Mouse (Mus musculus) gastrocnemius, adult 18-20 months (tissue): ENCODE measurements around the gene Mvb12b. TPM values are rescaled to one million over a fixed set of nuclear protein-coding genes. Genes with fewer than 3 reads are reported as not detected.

Experiments used
- DNase-seq: peaks from one replicate; pipeline ENCODE4 v3.0.0; 2021; ENCODE audit warnings: low spot score
- total RNA-seq, 2 experiments: library from RNA; stranded (reverse); gene quantifications; 2 replicates each; pipeline ENCODE4 v1.2.3; 2021

Gene Mvb12b
- total RNA-seq, 2 experiments from 2014 or later: 27.5 to 27.9 TPM

DNA sequence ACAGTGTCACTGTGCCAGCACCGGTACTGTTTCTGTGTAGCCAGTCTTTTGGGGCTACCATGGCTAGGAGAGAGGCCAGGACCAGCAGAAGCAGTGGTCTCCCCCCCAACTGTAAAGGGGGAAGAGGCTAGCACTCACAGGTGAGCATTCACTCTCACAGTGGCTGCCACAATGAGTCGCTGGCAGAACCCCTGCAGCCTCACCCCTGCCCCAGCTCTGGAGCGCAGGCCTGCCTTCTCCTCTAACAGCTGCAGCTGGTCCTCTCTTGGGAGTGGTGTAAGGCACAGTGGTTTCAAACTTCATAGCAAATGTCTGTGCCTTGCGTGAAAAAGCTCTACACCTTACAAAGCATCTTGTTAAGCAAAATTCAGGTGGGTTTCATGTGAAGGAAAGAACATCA, 70.7 kb downstream of the Mvb12b start:
- no peak for DNase-seq

DNA sequence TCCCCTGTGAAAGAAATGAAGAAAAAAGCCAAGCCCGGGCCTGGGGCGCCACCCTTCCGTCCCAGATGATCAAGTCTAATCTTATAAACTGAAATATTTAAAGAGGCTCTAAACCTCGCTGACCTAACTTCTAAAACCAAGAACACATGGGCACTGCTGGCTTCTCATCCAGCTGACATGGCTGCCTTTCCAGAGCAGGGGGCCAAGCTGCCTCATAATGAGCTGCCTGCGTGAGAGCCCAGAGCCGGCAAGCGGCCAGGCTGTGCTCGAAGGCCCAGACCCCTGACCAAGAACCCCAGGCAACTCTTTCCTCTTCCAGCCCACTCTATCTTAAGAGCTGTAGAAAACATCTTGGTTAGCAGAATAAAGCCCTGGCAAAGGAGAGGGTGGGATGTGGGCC, 73.2 kb downstream of the Mvb12b start:
- no peak for DNase-seq

DNA sequence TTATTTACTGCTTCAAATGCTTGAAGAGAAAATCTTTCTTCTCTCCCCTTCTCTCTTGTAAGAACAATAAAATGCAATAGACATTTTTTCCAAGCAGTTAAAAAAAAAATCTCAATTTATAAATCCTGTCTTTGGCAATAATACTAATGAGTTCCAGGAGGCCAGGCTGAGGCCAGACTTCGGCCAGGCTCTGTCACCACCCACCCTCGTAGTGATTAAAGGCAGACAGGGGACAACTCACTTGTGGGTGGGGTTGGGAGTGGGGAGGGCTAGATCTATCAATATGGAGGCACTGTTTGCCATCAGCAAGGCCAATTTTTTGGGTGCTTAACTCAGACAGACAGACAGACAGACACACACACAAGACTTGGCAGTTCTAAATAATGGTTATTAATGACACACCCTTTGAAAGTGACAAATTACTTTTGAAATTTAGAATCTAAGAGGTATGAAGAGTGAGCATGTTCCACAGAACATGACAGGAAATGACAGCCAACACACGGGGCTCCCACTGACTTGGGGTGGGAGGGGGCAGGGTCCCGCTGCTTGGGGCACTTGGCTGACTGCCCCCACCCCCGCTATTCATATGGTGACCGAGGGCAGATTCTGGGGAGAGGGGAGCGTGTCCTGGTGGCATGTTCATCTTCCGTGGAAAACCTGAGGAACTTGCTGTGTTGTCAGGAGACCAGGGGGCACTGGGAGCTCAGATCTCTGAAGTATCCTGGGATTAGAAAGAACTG, 74.1 kb downstream of the Mvb12b start:
- DNase-seq: no peak

DNA sequence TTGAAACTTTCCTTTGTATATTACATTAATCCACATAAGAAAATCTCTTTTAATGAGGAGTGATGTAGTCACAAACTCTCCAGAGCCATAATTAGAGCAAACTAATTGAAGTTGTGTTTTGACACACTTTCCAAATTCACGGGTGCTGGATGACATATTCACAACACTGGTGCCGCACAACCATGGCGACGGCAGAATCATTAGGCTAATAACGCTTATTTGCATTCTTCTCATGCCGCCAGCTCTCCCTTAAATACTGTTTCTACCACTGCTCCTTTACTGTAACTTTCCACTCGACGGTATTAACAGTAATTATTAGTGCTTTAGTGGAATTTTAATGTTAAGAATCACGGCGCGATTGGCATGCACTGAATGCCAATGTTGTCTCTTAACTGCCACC, 74.8 kb downstream of the Mvb12b start:
- DNase-seq: no peak

DNA sequence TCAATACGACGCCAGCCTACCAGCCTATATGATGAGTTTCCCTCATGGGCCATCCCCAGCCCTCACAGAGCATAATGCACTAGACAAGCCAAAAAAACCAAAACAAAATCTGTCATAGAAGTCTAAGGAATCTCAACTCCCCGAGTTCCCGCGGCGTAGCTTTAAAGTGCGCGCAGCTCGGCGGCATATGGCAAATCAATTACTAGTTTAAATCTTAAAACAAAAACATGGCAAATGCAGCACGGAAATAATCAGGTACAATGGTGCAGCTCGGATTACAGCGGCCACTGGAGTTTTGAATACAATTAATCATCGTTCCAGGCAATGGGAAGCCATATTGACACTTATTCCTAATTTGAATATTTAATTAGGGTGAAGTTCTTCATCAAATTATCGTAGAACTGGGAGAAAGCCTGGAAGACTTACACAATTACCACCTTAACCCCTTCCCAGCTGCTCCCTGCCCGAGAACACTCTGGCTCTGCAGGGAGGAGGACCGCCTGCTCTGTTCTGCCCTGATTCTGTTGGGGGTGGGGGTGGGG, 76.3 kb downstream of the Mvb12b start:
- DNase-seq: no peak

DNA sequence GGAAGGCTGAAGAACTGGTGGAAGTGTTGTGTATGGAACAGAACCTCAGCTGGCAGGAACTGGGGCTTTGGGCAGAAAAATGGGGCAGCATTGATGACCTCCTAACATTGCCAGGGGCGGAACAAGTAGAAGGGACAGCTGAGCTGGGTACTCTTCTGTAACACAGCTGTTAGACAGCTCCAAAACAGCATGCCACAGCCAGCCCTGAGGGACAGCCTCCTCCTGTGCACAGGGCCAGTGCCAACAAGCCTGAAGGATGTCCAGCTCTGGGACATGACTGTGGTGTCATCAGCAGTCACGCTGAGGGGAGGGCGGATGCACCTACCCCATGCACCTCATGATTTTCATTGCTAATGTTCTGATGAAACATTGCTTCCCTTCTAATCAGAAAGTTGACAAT, 78.7 kb downstream of the Mvb12b start:
- DNase-seq: peak; percentile 57

DNA sequence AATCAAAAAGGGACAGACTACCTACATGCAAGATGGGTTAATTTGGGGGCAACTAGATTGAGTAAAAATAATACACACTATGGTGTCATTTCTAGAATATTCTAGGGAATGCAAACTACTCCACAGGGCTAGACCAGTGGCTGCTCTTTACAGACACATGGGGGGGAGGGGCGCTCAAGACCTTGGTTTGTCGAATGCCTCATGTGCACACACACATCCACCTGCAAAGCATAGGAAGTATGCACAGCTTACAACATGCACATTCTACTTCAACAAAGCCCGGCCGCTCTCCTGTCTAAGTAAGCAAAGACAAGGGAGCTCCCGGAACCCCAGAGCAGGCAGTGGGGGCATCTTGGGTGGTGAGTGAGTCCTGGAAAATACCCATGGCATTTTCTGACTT, 79.7 kb downstream of the Mvb12b start:
- no peak for DNase-seq

DNA sequence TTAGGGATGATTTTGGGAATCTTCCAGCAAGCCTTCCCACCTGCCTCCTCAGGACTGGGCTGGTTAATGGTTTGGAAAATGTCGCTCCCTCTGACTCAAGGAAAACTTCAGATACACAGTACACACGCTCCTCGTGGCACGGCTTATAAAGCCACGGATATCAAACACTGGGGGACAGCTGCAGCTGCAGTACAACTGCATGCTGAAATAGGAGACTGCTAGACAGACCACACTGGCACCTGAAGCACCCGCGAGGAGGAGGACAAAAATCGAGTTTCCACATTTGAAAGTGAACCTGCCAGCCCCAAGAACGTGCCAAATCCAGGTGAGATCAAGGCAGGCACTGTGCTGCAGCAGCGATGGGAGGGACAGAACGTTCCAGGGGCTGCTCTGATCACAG, 82.1 kb downstream of the Mvb12b start:
- DNase-seq: no peak

DNA sequence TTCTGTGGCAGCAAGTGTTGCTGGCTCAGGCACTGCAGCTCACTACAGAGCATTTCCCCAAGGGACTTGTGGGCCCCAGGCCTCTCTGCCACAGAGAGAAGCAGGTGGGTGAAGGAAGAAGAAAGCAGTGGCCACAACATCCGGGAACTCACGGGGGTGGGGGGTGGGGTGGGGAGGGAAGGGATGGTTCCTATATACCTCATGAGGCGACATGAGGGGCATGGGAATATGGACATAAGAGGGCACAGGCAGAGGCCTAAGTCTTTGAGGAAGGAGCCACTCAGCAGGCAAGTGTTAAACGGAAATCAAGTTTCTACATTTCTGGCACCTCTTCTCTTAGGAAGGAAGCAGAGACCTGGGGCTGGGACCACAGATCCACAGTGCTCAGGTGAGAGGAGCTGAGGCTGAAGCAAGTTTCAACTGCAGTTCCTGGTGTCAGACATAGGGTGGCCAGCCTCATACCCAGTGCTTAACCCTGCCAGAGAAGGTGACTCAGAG, 84.0 kb downstream of the Mvb12b start:
- no peak for DNase-seq

DNA sequence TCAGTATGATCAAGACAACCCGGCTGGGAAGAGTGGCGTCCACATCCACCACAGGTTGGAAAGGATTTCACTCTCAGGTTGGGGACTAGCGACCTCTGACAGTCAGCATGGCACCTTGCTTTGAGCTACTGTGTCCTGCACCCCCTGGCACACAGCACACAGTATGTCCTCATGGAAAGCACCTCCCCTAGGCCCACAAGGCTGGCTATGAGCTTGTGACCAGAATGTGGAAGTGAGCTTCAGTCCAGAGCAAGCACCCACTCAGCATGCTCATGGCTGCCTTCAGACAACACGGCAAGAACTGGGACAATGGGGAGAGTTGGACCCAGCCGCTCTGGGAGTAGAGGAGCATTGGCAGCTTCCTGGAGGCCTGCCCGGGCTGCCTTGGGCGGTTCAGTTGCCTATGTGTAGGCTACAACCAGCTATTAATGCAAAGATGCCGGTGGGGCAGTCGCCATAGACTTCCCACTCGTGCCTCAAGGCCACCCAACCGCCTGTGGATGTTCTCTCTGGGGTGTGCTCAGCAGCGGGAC, 84.6 kb downstream of the Mvb12b start:
- DNase-seq: no peak

DNA sequence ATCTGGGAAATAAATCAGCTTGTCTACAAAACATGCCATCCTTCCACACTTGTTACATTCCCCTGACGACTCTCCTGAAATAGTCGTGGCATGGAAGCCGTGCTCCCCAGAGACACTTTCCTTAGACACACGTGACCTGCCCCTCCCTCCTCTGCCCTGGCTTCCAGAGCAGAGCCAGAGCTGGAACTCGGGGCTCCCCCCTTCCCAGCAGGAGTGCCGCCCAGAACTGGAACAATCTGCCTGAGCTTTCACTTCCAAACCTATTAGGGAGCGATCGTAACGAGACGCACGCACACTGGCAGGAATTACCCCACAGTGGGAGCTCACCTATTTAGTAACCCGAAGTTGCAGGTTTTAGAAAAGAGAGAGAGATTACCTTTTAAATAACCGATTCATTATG, 86.0 kb downstream of the Mvb12b start:
- DNase-seq: peak; percentile 38

DNA sequence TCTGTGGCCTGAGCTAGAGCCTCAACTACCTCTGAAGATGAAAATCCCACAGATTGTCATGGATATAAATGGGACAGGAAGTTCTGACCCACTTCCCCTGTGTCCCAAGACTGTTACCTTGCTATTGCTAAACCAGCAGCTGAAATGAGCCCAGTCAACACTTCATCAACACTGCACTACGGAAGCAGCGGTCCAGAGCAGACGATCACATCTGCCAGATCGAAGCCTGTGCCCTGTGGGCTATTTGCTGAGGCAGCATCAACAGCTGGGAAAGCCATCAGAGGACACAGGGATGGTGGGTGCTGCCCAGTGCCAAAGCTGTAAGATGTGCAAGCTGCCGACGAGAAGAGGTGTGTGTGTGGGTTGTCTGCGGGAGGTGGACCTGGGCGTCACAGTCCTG, 86.4 kb downstream of the Mvb12b start:
- no peak for DNase-seq

DNA sequence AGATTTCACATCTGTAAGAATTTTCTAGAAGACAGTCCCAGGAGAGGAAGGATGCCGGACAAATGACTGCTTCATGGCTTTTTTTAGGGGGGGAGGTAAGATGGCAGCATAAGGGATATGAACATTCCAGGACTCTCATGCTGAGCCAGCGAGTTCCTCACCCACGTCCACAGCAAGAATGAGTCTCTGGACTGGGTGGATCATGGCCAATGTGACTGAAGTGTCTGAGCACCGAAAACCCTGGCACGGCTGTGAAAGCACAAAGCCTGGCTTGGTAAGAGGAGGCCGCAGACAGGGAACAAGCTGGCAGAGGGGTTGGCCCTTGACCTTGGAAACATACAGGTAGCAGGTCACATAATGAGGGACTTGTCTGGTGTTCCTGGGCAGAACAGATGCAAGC, 87.5 kb downstream of the Mvb12b start:
- no peak for DNase-seq

DNA sequence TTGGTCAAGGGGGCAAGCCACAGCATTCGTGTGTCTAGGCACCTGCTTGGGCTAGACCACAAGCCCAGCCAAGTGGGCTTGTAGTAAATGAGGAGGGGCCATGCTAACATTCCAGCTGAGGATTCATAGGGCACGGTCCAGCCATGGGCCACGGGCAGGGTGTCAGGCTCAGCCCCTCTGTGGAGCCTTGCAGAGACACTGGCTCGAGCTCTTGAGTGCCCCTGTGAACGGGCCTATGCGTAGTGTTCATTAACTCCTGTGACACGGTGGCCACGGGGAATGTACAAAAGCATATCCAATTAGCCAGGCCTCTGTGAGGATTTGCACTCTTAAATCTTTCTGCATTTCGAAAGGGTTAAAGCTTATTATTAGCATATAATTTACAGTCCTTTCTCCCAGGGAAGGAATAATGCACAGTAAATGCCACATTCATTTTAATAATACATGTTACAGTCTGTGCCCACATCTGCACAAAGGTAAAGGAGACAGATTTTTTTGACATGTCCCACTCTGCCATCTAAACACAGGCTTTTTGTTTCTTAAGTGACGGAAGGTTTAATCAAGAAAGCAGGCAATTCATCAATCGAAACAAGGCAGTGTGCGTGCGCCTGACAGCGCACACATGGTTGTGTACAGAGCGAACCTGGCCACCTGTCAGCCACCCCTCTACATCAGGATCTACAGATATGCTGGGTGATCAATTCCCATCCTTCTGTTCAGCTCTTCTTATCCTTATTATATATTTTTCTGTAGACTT, 91.9 kb downstream of the Mvb12b start:
- DNase-seq: no peak

DNA sequence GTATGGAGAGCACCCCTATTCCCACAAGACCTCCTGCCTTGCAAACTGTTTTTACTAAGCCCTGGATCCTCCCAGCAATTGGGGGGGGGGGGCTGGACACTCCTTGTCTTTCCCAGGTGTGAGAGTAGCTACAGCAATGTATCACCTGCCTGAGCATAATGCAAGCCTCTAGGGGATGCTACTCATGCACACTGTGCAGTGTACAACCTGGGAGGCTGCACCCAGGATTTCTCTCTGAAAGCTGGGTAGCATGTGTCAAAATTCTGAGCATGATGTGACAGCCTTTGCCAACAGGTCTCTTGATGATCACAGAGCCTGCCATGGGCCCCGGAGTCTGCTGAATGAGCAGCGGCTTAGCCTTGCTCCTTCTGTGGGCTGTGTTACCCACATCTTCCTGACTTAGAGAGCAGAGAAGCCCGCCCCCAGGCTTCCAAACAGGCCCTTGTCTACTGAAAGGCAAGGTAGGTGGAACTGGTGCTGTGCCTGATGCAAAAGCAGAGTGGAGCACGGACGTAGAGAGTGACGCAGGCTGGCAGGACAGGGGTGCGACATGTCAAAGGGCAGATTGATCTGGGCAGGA, 92.7 kb downstream of the Mvb12b start:
- DNase-seq: no peak

DNA sequence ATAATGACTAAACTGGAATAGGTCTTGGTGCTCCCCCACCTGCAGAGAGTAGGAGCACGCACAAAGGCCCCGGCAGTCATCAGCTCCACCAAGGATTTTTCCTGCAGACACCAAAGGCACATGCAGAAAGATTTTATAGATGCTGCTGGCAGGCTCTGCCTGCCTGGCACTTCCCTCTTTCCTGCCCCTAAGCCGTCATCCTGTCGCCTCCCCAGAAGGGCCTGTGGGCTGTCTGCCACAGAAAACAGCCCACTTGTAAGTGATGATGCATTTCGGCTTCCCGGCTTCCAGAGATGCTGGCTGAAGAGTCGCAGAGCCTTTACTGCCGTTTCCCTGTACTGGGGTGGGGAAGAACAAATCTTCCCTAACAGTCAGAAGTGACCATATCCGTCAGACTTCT, 93.3 kb downstream of the Mvb12b start:
- no peak for DNase-seq

DNA sequence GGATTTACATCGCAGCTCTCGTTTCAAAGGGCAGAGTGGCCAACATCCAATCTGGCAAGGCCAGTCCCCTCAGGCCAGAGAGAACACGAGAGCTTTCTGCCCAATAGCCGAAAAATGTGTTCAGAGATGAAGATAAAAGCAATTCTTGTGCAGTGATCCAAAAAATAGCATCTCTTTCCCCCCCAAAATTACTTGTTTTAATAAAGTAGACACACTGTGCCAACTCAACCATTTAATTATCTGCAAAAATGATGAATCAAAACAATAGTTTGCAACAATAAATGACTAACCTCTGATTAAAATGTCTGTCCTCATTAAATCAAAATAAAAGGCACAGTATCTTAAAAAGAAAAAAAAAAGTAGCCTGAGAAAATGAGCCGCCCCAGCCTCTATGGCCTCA, 97.4 kb downstream of the Mvb12b start:
- DNase-seq: no peak

DNA sequence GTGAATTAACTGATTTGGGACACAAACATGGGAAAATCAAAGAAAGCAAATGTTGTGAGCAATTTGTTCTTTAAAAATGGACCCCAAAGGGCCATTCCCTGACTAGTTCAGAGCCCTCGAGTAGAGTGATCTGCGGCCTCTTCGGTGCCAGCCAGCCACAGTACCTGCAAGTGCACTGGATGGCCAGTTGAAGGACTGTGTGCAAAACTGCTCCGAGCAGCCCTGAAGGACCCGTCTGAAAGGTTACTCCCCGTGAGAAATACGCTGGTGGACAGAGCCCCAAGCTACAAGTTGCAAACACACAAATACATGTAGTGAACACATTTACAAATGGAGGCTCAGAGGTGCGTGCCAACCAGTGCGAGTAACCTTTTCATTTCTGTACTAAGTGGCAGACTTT, 98.0 kb downstream of the Mvb12b start:
- no peak for DNase-seq

DNA sequence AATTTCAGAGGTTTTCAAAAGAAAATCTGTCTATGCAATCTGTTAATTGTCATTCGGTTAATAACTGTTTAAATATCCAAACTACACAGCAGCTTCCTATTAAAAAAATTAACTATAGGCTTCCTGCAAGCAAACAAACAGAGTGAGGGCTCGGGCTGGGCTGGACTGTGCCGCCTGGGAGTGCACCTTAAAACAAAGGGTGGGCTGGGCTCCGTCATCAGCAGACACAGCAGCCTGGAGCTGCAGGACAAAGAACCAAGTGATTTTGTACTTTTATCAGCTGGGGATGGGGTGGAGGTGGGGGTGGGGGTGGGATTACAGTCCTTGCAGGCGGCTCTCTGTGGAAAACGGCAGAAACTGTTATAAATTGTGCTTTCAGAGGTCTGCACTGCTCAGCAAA, 98.5 kb downstream of the Mvb12b start:
- no peak for DNase-seq

DNA sequence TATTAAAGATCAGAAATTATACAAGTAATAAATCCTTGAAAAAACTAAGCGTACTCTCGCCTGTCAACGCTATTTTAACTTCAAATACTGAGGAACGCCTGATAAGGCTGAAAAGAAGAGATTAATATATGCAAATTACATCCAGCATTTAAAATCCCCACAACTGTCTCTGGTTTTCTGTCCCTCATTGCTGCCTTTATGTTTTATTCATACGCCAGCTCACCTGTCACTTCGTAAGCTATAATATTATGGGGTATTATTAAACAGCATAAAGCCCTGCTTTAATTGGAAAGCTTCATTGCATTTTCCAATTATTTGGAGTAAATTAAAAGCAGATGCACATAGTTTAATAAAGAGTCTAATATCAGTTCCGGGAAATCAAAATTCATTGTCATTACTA, 98.9 kb downstream of the Mvb12b start:
- DNase-seq: no peak

DNA sequence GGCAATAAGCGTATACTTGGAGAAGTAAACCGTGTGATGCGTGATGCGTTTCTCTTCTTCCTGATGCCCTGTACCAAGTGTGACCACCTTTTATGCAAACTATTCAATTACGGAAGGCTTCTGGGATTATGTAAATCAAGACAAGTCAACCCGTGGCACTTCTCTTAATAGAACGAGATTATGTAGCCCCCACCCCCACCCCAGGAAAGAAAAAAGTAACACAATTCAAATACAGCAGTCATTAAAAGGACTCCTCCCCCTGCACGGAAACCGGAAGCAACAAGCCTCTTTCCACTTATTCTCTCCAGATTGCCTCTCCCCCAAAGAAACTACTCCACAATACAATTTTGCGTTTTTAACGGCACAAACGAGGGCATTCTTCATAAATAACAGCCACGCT, 99.6 kb downstream of the Mvb12b start:
- no peak for DNase-seq

DNA sequence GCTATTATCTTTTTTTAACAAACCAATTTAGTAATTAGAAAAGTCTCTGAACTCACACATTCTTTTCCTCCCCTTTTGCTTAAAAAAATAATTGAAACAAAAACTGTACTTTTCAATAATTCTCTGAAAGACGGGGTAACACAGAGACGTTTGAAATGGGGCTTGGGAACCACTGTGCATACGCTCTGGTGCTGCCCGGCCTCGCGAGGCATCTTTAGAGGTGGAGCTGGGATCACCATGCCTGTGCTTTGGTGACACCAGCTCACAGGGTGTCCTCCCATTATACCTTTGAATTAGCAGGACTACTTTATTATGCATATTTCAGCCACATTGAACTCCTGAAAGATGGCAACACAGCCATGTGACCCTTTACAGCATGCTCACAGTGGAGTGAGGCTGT, 101.7 kb downstream of the Mvb12b start:
- DNase-seq: no peak
